Mouse (Mus musculus) small intestine, adult 2 months (tissue): Measurements from ENCODE around the gene Ifnab.

ENCODE experiments used
- CTCF ChIP-seq: fragments of 200-500 bp; IDR thresholded peaks from 2 replicates; pipeline ENCODE4 v1.5.1; 2012; ENCODE audit warnings: low read depth, mild to moderate bottlenecking, control low read depth, inconsistent platforms, low read length, moderate library complexity, mixed read lengths; ENCODE audit not compliant: insufficient replicate concordance, insufficient read length; ENCODE audit errors: extremely low read depth
- POLR2A ChIP-seq: fragments of 200-500 bp; IDR thresholded peaks from 2 replicates; pipeline ENCODE4 v1.6.1; 2012; ENCODE audit warnings: low read depth, mild to moderate bottlenecking, control low read depth, inconsistent platforms, low read length, moderate library complexity

DNA sequence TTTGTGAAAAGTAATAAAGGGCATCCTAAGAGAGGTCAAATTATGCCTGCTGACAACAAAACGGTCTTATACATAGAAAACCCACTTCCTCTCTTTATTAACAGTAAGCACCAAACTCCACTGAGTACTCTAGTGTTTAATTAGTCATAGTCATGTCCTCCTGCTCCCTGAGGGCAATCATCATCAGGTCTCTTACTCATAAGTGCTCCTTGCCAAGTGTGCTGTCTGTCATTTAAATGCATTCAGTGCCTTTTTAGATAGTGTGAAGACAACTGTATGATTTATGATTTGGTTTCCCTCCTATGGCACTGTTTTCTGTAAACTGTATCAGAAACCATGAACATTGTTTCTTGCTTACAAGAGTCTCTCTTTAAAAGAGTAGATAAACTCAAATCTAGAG, 23.1 kb upstream of the Ifnab start:
- TF ChIP-seq CTCF = no peak
- TF ChIP-seq POLR2A = no peak
